Mouse (Mus musculus): ENCODE results near the gene Wdr76. TPM values are rescaled to one million over a fixed set of nuclear protein-coding genes. Genes with fewer than 3 reads are reported as not detected.
A peak's percentile ranks its signal among the peaks of the same experiment; 100 is the strongest.

Wdr76 gene
- total and polyA plus RNA-seq, 3 experiments, result 21.8 to 23.2 TPM; not detected in 1

- Histone ChIP-seq H3K9ac (ENCODE audit: control insufficient read depth, low read depth, low read length, poor library complexity, severe bottlenecking) (no peak overlapping the region), H3K4me1 (ENCODE audit: control insufficient read depth in 1 of 2, insufficient read depth in 2 of 2, low read length in 2 of 2) (peaks cover 7 to 25% of the 10 kb centered on the region in 2 experiments), H3K79me2 (ENCODE audit: control insufficient read depth, insufficient read depth, low read length, poor library complexity) (no peaks in the 10 kb centered on the region), H3K36me3 (ENCODE audit: control insufficient read depth in 1 of 2, insufficient read depth in 2 of 2, low read length in 2 of 2) (peaks cover 0 to 17% of the 10 kb centered on the region in 2 experiments; a peak in 2 of 4 replicates), H3K27ac (ENCODE audit: control insufficient read depth, low read depth, low read length) (0 out of 2 replicates have a peak overlapping the region, but pooled peaks have one; percentile 9), H3K4me3 (ENCODE audit: control insufficient read depth in 1 of 2, insufficient read depth in 1 of 2, low read depth in 2 of 2, low read length in 2 of 2) (no peak overlapping the region), H3K27me3 (ENCODE audit: control insufficient read depth in 1 of 2, insufficient read depth in 2 of 2, low read length in 2 of 2) (no peaks in the 10 kb centered on the region), H3K9me3 (replicated peaks; ENCODE audit: insufficient read depth, low read length) (no peaks in the 10 kb centered on the region)
- DNase-seq (ENCODE audit: low read depth, low spot score), result peak; percentile 70
- TF ChIP-seq GATA1 (IDR thresholded peaks at IDR 0.05; ENCODE audit: low read depth, low read length) (peak; percentile 81), ELF1 (IDR thresholded peaks at IDR 0.05; ENCODE audit: low read depth, low read length) (no peak), TAL1 (IDR thresholded peaks at IDR 0.05; ENCODE audit: low read length) (peak; percentile 57), TCF12 (IDR thresholded peaks at IDR 0.05; ENCODE audit: low read depth, low read length) (peak; percentile 90), EP300 (IDR thresholded peaks at IDR 0.05; ENCODE audit: low read depth in 1 of 2, low read length in 2 of 2) (peak; percentile 50 to 79; a peak in 3 of 4 replicates), MYC (IDR thresholded peaks at IDR 0.05; ENCODE audit: low read depth, low read length) (0 out of 2 replicates have a peak, but pooled peaks have one; percentile 14), ETS1 (IDR thresholded peaks at IDR 0.05; ENCODE audit: low read depth, low read length) (peak; percentile 63), RCOR1 (IDR thresholded peaks at IDR 0.05; ENCODE audit: low read depth, low read length) (peak; percentile 66), USF1 (IDR thresholded peaks at IDR 0.05; ENCODE audit: low read depth, low read length) (no peak)
Measured at GRCm38 (mm10) chr2:121587523-121588308, 81.2 kb downstream of the Wdr76 start.

GRCm38 (mm10) chr2:121588309-121588694, 81.8 kb downstream of the Wdr76 start:
- DNase-seq (ENCODE audit: low read depth, low spot score), result no peak
- TF ChIP-seq RAD21 (IDR thresholded peaks at IDR 0.05; ENCODE audit: low read depth, low read length) (no peak), MYB (IDR thresholded peaks at IDR 0.05; ENCODE audit: low read depth, low read length) (no peak), RCOR1 (IDR thresholded peaks at IDR 0.05; ENCODE audit: low read depth, low read length) (no peak), GABPA (IDR thresholded peaks at IDR 0.05; ENCODE audit: low read depth, low read length) (no peak), SIN3A (IDR thresholded peaks at IDR 0.05; ENCODE audit: low read length) (no peak), ETS1 (IDR thresholded peaks at IDR 0.05; ENCODE audit: low read depth, low read length) (no peak), CTCF (IDR thresholded peaks at IDR 0.05 in 2 of 3, conservative IDR thresholded peaks at IDR 0.05 in 1 of 3; ENCODE audit: control insufficient read depth in 1 of 3, insufficient read depth in 1 of 3, low read depth in 2 of 3, low read length in 3 of 3, poor library complexity in 1 of 3, severe bottlenecking in 1 of 3) (no peak), ZMIZ1 (IDR thresholded peaks at IDR 0.05; ENCODE audit: low read depth, low read length) (no peak), MEF2A (IDR thresholded peaks at IDR 0.05; ENCODE audit: extremely low read depth, insufficient replicate concordance, low read depth, low read length, poor library complexity, severe bottlenecking) (no peak), NRF1 (IDR thresholded peaks at IDR 0.05; ENCODE audit: insufficient read depth, low read depth, low read length, poor library complexity, severe bottlenecking) (no peak), EP300 (IDR thresholded peaks at IDR 0.05; ENCODE audit: low read depth in 1 of 2, low read length in 2 of 2) (no peak), POLR2AphosphoS2 (IDR thresholded peaks at IDR 0.05; ENCODE audit: low read length) (no peak), ELF1 (IDR thresholded peaks at IDR 0.05; ENCODE audit: low read depth, low read length) (no peak), MYC (IDR thresholded peaks at IDR 0.05; ENCODE audit: low read depth, low read length) (no peak), ZNF384 (IDR thresholded peaks at IDR 0.05; ENCODE audit: low read depth, low read length) (no peak), POLR2AphosphoS5 (IDR thresholded peaks at IDR 0.05; ENCODE audit: borderline replicate concordance, low read depth, low read length) (no peak)
- Histone ChIP-seq H3K4me1 (ENCODE audit: control insufficient read depth in 1 of 2, insufficient read depth in 2 of 2, low read length in 2 of 2) (peaks cover 7 to 25% of the 10 kb centered on the region in 2 experiments), H3K4me3 (ENCODE audit: control insufficient read depth in 1 of 2, insufficient read depth in 1 of 2, low read depth in 2 of 2, low read length in 2 of 2) (no peak overlapping the region), H3K27me3 (ENCODE audit: control insufficient read depth in 1 of 2, insufficient read depth in 2 of 2, low read length in 2 of 2) (no peaks in the 10 kb centered on the region), H3K9ac (ENCODE audit: control insufficient read depth, low read depth, low read length, poor library complexity, severe bottlenecking) (no peak overlapping the region), H3K79me2 (ENCODE audit: control insufficient read depth, insufficient read depth, low read length, poor library complexity) (no peaks in the 10 kb centered on the region), H3K27ac (ENCODE audit: control insufficient read depth, low read depth, low read length) (no peak overlapping the region), H3K9me3 (replicated peaks; ENCODE audit: insufficient read depth, low read length) (no peaks in the 10 kb centered on the region), H3K36me3 (ENCODE audit: control insufficient read depth in 1 of 2, insufficient read depth in 2 of 2, low read length in 2 of 2) (peaks cover 0 to 17% of the 10 kb centered on the region in 2 experiments; a peak in 2 of 4 replicates)
